Mouse (Mus musculus): Measurements from ENCODE around the gene Cd3g. TPM values are rescaled to one million over a fixed set of nuclear protein-coding genes. Genes with fewer than 3 reads are reported as not detected.

Gene Cd3g
- polyA plus RNA-seq (2014; fragmentation: Illumina TruSeq; extraction: RNeasy Lipid Tissue Mini Kit (QIAGEN cat#74804); ENCODE audit: low read depth, low replicate concordance) = 0.28 TPM

DNA sequence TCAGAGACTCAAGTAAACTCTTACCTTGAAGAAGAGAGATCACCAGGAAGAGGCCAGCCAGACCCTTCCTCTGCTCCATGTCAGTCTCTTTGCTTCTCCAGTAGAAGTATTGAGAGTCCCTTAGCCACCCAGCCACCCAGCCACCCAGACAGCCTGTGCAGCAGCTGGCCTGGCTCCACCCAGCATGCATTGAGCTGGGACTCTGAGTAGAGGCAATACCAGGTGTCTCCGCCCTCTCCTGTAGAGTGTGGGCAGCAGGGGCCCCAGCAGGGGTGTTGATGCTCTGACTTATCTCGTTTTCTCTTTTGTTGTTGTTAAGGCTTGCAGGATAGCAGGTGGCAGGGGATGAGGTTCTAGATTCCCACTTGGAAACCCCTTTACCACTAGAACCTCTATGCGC lies at the start of gene Cd3g:
TSS of gene Cd3g (minus strand) at position 190 of the 400 bp plus-strand sequence.

DNA sequence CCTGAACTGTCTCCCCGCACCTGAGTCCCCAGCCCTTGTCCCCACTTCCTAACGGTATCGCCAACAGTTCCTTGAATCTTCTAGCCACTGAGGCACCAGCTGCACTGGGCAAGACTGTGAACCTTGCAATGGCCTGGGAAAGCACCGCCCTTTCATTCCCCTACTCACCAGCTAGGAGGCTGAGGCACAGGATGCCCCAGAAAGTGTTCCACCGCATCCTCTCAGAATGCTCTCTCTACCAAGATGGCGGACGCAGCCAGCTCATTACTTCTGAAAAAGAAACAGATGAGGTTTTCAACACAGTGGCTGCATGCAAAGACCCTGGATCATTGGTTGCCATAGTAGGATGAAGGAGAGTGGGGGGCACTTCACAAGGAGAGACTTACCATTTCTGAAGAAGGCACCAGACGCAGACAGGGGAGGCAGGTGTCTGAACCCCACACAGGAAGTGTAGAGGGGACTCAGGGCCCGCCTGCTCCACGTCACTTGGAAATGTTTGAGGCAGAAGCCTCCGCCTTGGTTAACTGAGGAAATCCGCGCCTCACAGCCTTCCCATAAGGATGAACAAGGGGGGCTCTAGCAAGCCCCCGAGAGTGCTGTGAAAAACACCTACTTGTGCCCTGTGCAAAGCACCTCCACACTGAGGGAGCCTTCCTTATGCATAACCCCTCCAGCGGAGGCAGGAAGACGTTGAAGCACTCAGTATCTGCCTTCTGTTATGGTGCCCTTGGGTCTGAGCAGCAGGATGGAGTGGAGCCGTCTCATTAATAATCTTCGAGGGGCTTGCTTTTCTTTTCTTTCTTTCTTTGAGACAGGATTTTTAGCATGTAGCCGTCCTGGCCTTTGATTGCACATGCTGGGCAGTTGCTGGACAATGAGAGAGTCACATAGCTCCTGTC lies 29.2 kb upstream of the Cd3g start, which contains the start of gene Cd3e:
TSS of gene Cd3e (minus strand) at position 448 of the 899 bp plus-strand sequence.

DNA sequence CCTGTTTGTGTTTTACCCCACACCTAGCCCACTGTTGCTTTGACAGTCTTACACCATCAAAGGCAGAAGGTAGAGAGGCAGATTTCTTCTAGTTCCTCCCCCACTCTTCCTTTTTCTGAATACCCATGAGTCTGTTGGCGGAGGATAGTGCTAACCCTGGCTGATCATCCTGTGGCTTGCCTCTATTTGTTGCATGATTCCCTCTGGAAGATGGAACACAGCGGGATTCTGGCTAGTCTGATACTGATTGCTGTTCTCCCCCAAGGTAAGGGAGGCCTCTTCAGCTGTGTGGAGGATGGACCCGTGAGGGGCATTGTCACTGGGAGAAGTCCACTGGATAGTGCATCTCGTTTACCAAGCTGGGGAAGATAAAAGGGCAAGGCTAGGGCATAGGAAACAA lies 1.4 kb upstream of the Cd3g start, which contains the start of gene Cd3d:
TSS of gene Cd3d (plus strand) at position 111 of the 400 bp plus-strand sequence.

DNA sequence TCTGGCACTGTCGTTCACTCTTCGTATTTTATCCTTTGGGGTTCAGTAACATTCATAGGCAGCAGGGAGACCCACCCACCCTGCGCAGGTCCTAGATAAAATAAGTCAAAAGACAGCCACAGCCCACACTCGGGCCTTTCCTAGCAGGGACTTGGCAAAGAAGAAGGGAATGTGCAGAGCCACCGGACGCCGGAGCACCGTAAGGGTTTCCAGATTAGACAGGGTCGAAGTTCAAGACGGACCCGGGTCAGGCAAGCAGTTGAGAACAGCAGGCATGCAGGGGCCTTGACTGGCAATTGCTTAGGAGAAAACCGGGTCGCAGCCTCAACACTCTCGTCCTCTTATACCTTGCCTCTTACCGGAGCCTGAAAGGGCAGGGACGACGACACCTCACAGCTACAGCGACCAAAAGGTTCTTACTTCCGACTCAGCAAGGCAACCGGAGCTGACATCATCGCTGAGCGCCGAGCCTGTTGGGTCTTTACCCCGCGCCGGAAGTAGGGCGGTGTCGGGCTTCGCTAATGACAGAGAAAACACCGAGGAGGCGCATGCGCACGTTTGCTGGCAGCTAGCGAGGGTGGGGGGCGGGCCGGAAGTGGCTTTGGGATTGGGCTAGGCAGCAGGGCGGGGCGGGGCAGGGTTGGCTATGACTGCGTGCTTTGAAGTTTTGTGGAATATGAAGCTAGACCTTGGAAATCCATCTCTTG lies 15.0 kb downstream of the Cd3g start, which contains the start of gene Ube4a:
TSS of gene Ube4a (minus strand) at position 475 of the 707 bp plus-strand sequence.

DNA sequence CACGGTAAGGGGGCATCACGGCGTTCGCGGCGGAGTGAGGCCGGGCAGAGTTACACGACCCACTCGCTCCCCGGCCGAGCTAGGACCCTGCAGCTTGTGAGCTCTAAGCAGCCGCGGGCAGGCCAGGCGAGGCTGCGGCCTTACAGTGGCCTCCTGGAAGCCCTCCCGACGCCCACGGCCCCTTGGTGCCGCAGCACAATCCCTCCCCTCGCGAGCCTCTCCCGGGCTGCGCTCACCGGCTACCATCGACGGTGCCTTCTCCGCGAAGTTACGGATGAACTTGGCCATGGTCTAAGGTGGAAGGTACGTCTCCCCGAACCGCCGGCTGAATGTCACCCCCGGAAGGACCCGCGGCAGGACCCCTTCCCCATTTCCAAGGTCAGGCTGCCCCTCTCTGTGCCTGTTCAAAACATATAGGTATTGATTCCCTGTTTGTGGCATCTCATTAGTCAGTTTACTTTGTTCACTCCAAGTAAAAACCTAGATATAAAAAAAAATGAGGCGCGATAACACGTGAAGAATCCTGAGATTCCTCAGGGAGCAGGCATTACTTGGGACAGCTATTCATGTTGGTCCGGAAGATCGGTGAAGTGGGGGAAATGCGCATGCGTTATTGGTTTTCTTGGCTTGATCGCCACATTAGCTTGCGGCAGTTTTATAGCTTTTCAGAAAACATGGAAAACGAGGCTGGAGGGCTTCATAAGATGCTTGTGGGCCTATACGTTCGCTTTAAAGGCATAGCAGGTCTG lies 59.7 kb downstream of the Cd3g start, which contains the start of gene Atp5l:
TSS of gene Atp5l (minus strand) at position 369 of the 749 bp plus-strand sequence.

Other genes starting within 250 kb of the Cd3g start
- gene Phldb1, start 245.2 kb downstream of the Cd3g start, polyA plus RNA-seq (2014; fragmentation: Illumina TruSeq; extraction: RNeasy Lipid Tissue Mini Kit (QIAGEN cat#74804); ENCODE audit: low read depth, low replicate concordance) = 0.13 TPM
- 120 TPM for gene Arcn1, start 212.6 kb downstream of the Cd3g start, polyA plus RNA-seq (2014; fragmentation: Illumina TruSeq; extraction: RNeasy Lipid Tissue Mini Kit (QIAGEN cat#74804); ENCODE audit: low read depth, low replicate concordance)
- gene Ift46, start 212.5 kb downstream of the Cd3g start, polyA plus RNA-seq (2014; fragmentation: Illumina TruSeq; extraction: RNeasy Lipid Tissue Mini Kit (QIAGEN cat#74804); ENCODE audit: low read depth, low replicate concordance) = 95.7 TPM
- gene Tmem25, start 181.1 kb downstream of the Cd3g start, polyA plus RNA-seq (2014; fragmentation: Illumina TruSeq; extraction: RNeasy Lipid Tissue Mini Kit (QIAGEN cat#74804); ENCODE audit: low read depth, low replicate concordance) = 0.15 TPM
- gene Ttc36, start 177.4 kb downstream of the Cd3g start, polyA plus RNA-seq (2014; fragmentation: Illumina TruSeq; extraction: RNeasy Lipid Tissue Mini Kit (QIAGEN cat#74804); ENCODE audit: low read depth, low replicate concordance) = not detected
- gene Kmt2a, start 99.1 kb downstream of the Cd3g start, polyA plus RNA-seq (2014; fragmentation: Illumina TruSeq; extraction: RNeasy Lipid Tissue Mini Kit (QIAGEN cat#74804); ENCODE audit: low read depth, low replicate concordance) = 6.7 TPM
- 120 TPM for gene Atp5l, start 59.7 kb downstream of the Cd3g start, polyA plus RNA-seq (2014; fragmentation: Illumina TruSeq; extraction: RNeasy Lipid Tissue Mini Kit (QIAGEN cat#74804); ENCODE audit: low read depth, low replicate concordance)
- 46.0 TPM for gene Ube4a, start 14.8 kb downstream of the Cd3g start, polyA plus RNA-seq (2014; fragmentation: Illumina TruSeq; extraction: RNeasy Lipid Tissue Mini Kit (QIAGEN cat#74804); ENCODE audit: low read depth, low replicate concordance)
- gene Cd3d, start 1.4 kb upstream of the Cd3g start, polyA plus RNA-seq (2014; fragmentation: Illumina TruSeq; extraction: RNeasy Lipid Tissue Mini Kit (QIAGEN cat#74804); ENCODE audit: low read depth, low replicate concordance) = 8.4 TPM
- gene Cd3e, start 29.2 kb upstream of the Cd3g start, polyA plus RNA-seq (2014; fragmentation: Illumina TruSeq; extraction: RNeasy Lipid Tissue Mini Kit (QIAGEN cat#74804); ENCODE audit: low read depth, low replicate concordance) = 0.52 TPM
- 0.55 TPM for gene Mpzl2, start 59.4 kb upstream of the Cd3g start, polyA plus RNA-seq (2014; fragmentation: Illumina TruSeq; extraction: RNeasy Lipid Tissue Mini Kit (QIAGEN cat#74804); ENCODE audit: low read depth, low replicate concordance)
- 1.1 TPM for gene Mpzl3, start 74.8 kb upstream of the Cd3g start, polyA plus RNA-seq (2014; fragmentation: Illumina TruSeq; extraction: RNeasy Lipid Tissue Mini Kit (QIAGEN cat#74804); ENCODE audit: low read depth, low replicate concordance)
- gene Jaml, start 98.8 kb upstream of the Cd3g start, polyA plus RNA-seq (2014; fragmentation: Illumina TruSeq; extraction: RNeasy Lipid Tissue Mini Kit (QIAGEN cat#74804); ENCODE audit: low read depth, low replicate concordance) = 0.22 TPM
- 0.29 TPM for gene Scn2b, start 137.4 kb upstream of the Cd3g start, polyA plus RNA-seq (2014; fragmentation: Illumina TruSeq; extraction: RNeasy Lipid Tissue Mini Kit (QIAGEN cat#74804); ENCODE audit: low read depth, low replicate concordance)
- not detected for gene Scn4b, start 158.0 kb upstream of the Cd3g start, polyA plus RNA-seq (2014; fragmentation: Illumina TruSeq; extraction: RNeasy Lipid Tissue Mini Kit (QIAGEN cat#74804); ENCODE audit: low read depth, low replicate concordance)
- 0.11 TPM for gene BC049352, start 201.6 kb upstream of the Cd3g start, polyA plus RNA-seq (2014; fragmentation: Illumina TruSeq; extraction: RNeasy Lipid Tissue Mini Kit (QIAGEN cat#74804); ENCODE audit: low read depth, low replicate concordance)
- gene Tmprss4, start 223.7 kb upstream of the Cd3g start, polyA plus RNA-seq (2014; fragmentation: Illumina TruSeq; extraction: RNeasy Lipid Tissue Mini Kit (QIAGEN cat#74804); ENCODE audit: low read depth, low replicate concordance) = not detected